Mouse (Mus musculus) spleen, postnatal 10 days (tissue): ENCODE measurements around the gene Gtf3c2.

Experiments
- DNase-seq, 2 experiments: peaks; one replicate each; pipeline ENCODE4 v3.0.0; 2021 to 2022; ENCODE audit warnings: low spot score in 2 of 2

The Gtf3c2 gene

GRCm38 (mm10) chr5:31198170-31198569 is 18.2 kb upstream of the Gtf3c2 start:
- DNase-seq: no peak

- DNase-seq: no peak
Observed at GRCm38 (mm10) chr5:31197072-31197471, 17.1 kb upstream of the Gtf3c2 start.

GRCm38 (mm10) chr5:31196207-31196606 is 16.3 kb upstream of the Gtf3c2 start:
- no peak for DNase-seq

- no peak for DNase-seq
Observed at GRCm38 (mm10) chr5:31195671-31196070, 15.7 kb upstream of the Gtf3c2 start.

GRCm38 (mm10) chr5:31194486-31195485 is 14.8 kb upstream of the Gtf3c2 start:
- DNase-seq: no peak

GRCm38 (mm10) chr5:31193631-31194281 is 13.8 kb upstream of the Gtf3c2 start:
- no peak for DNase-seq

- DNase-seq: peak; percentile 99
Observed at GRCm38 (mm10) chr5:31192939-31193630, 13.1 kb upstream of the Gtf3c2 start, which contains the start of the genes Snx17 and Eif2b4. Gene Snx17 (plus strand): TSS chr5:31193227. Gene Eif2b4 (minus strand): TSS chr5:31193430.

GRCm38 (mm10) chr5:31192045-31192938 is 12.3 kb upstream of the Gtf3c2 start:
- DNase-seq: peak in 1 of 2 experiments; percentile 24

GRCm38 (mm10) chr5:31190201-31190600 is 10.3 kb upstream of the Gtf3c2 start:
- no peak for DNase-seq

- DNase-seq: no peak
Observed at GRCm38 (mm10) chr5:31188223-31188840, 8.4 kb upstream of the Gtf3c2 start.

- no peak for DNase-seq
Observed at GRCm38 (mm10) chr5:31183678-31184077, 3.7 kb upstream of the Gtf3c2 start.

GRCm38 (mm10) chr5:31181183-31181770 is 1.3 kb upstream of the Gtf3c2 start:
- DNase-seq: no peak

GRCm38 (mm10) chr5:31179301-31179765 is 611 bp downstream of the Gtf3c2 start:
- DNase-seq: peak in 1 of 2 experiments; percentile 57

- no peak for DNase-seq
Observed at GRCm38 (mm10) chr5:31168630-31169029, 11.3 kb downstream of the Gtf3c2 start.

GRCm38 (mm10) chr5:31164878-31165277 is 15.1 kb downstream of the Gtf3c2 start:
- no peak for DNase-seq

GRCm38 (mm10) chr5:31162462-31162861 is 17.5 kb downstream of the Gtf3c2 start:
- no peak for DNase-seq

- peak; percentile 70 to 78 for DNase-seq
Observed at GRCm38 (mm10) chr5:31154152-31154553, 25.8 kb downstream of the Gtf3c2 start, which contains the start of gene Mpv17. Gene Mpv17 (minus strand): TSS chr5:31154251.

- peak in 1 of 2 experiments; percentile 12 for DNase-seq
Observed at GRCm38 (mm10) chr5:31153516-31154151, 26.3 kb downstream of the Gtf3c2 start.

- no peak for DNase-seq
Observed at GRCm38 (mm10) chr5:31151746-31152145, 28.2 kb downstream of the Gtf3c2 start.
